Mouse (Mus musculus): ENCODE measurements around the gene Rnaseh1. TPM values are rescaled to one million over a fixed set of nuclear protein-coding genes. Genes with fewer than 3 reads are reported as not detected.

Rnaseh1 gene
- polyA plus RNA-seq, 1 experiment, result 5.5 TPM

DNA sequence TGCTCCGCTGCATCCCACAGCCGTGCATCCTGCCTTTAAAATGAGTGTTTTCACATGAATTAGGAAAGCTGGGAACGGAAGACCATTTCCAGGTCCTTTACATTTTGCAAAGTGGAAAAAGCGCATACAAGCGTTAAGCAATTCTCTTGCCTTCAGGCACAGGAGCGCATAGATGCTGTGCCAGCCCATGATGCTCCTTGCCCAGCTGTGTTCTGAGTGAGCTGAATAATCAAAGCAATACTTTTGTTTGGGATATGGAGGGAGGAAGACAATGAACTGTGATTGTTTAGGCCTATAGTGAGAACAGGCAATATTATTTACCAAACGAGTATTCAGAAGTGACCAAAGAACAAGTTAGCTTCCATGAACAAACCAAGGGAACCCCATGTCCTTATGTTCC, 41.3 kb downstream of the Rnaseh1 start:
- Histone ChIP-seq H3K4me3 (ENCODE audit: insufficient read depth, low read depth, low read length) (no peak overlapping the region), H3K27ac (replicated peaks; ENCODE audit: low read depth, low read length) (no peak overlapping the region), H3K4me1 (ENCODE audit: control insufficient read depth, insufficient read depth, insufficient read length, low read length) (no peaks in the 10 kb centered on the region)

DNA sequence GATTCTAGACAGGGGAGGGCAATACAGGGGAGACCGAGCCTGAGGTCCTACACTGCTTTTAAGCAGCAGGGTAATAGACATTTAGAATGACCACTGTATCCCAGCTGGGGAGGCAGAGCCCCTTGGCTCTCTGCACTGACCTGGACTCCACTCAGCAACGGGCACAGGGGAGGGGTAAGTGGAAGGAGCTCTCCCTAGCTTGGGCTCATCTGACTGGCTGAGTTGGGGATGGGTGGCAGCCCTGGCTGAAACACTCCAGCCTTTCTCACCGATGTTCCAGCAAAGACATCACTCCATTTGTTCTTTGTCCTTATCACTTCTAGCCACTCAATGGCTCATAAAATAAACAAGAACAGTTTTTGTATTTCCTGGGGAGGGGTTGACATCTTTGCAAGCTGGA, 44.3 kb downstream of the Rnaseh1 start:
- no peak overlapping the region for H3K4me3 ChIP-seq (ENCODE audit: insufficient read depth, low read depth, low read length)
- no peaks in the 10 kb centered on the region for H3K4me1 ChIP-seq (ENCODE audit: control insufficient read depth, insufficient read depth, insufficient read length, low read length)
- H3K27ac ChIP-seq (replicated peaks; ENCODE audit: low read depth, low read length), result no peak overlapping the region

DNA sequence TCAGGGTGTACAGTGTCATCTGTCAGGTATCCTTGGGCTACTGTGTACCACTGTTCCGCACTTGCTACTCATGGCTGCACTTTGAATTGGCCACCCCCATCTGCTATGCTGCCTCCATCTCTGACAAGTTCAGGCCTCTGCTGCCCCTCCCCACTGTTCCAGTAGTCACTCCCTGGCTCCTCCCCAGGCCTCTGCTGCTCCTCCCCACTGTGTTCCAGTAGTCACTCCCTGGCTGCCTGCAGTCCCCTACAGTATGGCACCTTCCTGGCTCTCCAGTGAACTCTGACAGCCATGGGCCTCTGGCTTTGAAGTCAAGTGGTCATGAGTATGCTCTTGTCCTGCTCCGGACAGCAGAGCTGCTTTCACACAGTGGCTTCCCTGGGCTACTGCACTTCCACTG, 44.8 kb downstream of the Rnaseh1 start:
- Histone ChIP-seq H3K4me1 (ENCODE audit: control insufficient read depth, insufficient read depth, insufficient read length, low read length) (no peaks in the 10 kb centered on the region), H3K4me3 (ENCODE audit: insufficient read depth, low read depth, low read length) (no peak overlapping the region), H3K27ac (replicated peaks; ENCODE audit: low read depth, low read length) (no peak overlapping the region)

DNA sequence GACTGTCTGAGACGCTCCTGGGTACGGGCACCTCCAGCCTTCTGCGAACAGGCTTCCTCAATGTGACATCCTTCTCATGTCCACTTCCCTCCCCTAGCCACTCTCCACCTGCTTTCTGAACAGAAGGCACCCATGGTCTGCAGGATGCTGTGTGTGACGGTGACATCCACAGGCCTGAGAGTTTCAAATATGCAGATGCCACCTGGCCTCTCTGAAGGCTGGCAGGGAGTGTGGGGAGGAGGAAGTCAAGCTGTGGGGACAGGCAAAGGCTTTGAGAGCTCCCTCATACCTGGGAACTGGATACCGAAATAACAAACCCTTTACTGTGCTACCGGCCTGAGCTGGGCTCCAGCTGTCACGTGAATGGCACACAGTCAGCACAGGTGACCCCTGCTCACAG, 45.4 kb downstream of the Rnaseh1 start:
- Histone ChIP-seq H3K4me3 (ENCODE audit: insufficient read depth, low read depth, low read length) (no peak overlapping the region), H3K27ac (replicated peaks; ENCODE audit: low read depth, low read length) (no peak overlapping the region)

DNA sequence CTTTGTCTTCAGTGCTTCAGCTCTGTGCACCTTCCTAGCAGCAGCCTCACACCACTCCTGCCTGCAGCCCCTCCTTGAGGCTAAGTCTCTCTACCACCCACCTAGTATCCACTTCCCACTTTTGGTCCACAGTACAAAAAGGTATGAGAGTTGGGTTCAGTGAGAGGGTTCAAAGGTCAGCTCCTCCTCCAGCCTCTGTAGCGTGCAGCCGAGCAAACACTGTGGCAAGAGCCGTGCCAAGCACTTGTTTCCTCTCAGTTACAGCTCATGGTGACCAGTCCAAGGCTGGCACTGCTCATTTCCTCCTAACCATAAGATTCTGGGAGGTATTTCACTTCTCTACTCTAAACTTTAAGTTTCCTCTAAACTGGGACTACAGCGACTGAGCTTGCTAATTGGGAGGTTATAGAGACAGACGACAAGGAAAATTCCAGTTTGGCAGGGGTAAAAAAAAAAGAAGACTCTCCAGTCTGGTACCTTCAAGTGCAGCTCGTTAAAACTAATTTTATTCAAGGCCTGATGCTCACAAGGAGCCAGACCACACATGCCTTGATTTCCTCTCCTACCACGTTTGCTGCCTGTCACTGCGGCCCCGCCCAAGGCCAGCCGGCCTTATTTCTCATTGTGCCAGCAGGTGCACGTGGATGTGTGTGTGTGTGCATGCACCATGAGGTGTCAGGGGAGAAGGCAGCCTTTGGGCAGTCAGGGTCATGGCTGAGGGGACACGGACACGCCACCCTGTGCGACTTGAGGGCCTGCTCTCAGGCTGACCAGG, 48.6 kb downstream of the Rnaseh1 start:
- H3K27ac ChIP-seq (replicated peaks; ENCODE audit: low read depth, low read length), result no peak overlapping the region
- H3K4me1 ChIP-seq (ENCODE audit: control insufficient read depth, insufficient read depth, insufficient read length, low read length), result no peaks in the 10 kb centered on the region
- H3K4me3 ChIP-seq (ENCODE audit: insufficient read depth, low read depth, low read length), result no peak overlapping the region

More for the DNA sequence above, 45.4 kb downstream of the Rnaseh1 start:
- H3K4me1 ChIP-seq (ENCODE audit: control insufficient read depth, insufficient read depth, insufficient read length, low read length), result no peaks in the 10 kb centered on the region

DNA sequence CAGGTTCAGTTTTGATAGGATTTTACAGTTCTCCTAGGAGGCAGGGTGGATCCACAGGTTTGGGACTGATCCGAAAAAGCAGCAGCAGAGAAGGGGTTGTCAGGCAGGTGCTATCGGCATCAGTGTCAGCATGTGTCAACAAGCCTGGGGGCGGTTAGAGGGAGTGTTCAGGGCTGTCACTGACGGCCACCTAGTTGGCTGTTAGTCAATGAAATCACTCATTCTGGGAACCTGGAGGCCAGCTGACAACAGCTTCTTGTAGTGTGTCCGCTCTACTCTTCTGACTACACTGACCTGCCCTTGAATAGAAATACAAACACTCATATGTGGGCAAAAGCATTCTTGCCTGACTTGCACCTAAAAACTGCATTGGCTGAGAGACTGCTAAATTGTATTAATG, 49.7 kb downstream of the Rnaseh1 start:
- Histone ChIP-seq H3K27ac (replicated peaks; ENCODE audit: low read depth, low read length) (no peak overlapping the region), H3K4me3 (ENCODE audit: insufficient read depth, low read depth, low read length) (no peak overlapping the region), H3K4me1 (ENCODE audit: control insufficient read depth, insufficient read depth, insufficient read length, low read length) (no peaks in the 10 kb centered on the region)

DNA sequence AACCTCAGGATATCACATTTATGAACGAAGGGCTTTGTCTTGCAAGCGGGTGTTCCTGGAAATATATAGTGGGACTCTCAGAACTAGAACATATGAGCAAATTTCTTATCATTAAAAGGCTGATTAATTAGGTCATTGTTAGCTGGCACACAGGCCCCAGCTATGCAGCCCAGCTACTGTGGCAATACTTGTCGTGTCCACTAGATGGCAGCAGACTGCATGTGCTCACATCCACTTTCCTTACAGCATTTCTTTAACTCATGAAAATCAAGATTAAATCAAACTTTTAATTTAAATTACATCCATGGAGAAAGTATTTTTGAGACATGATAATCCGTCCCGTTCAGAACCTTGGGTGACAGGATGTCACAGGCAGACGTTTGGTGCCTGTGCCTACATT, 50.3 kb downstream of the Rnaseh1 start:
- Histone ChIP-seq H3K27ac (replicated peaks; ENCODE audit: low read depth, low read length) (no peak overlapping the region), H3K4me1 (ENCODE audit: control insufficient read depth, insufficient read depth, insufficient read length, low read length) (no peaks in the 10 kb centered on the region; the same call in 1 of the 2 replicates), H3K4me3 (ENCODE audit: insufficient read depth, low read depth, low read length) (no peak overlapping the region)

DNA sequence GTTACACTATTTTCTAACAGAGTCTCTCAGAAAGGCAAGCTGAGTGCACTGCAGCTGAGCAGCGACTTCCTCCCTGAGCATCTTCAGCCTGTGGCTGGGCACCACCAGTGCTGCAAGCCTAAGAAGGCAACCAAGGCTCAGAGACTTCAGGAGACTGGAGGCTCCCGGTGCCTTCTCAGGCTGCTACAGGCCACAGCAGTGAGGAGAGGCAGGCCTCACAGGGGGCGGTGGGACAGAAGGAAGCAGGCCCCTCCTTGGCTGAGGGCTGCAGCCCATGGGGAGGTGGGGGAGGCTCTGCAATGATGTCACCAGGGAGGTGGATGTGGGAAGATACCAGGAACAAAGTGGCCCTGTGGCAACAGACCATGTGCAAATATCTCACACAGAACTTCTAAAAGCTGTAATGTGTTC, 50.7 kb downstream of the Rnaseh1 start:
- no peak overlapping the region for H3K27ac ChIP-seq (replicated peaks; ENCODE audit: low read depth, low read length)
- H3K4me3 ChIP-seq (ENCODE audit: insufficient read depth, low read depth, low read length), result no peak overlapping the region
- H3K4me1 ChIP-seq (ENCODE audit: control insufficient read depth, insufficient read depth, insufficient read length, low read length), result peaks cover 2% of the 10 kb centered on the region; the same call in 1 of the 2 replicates

DNA sequence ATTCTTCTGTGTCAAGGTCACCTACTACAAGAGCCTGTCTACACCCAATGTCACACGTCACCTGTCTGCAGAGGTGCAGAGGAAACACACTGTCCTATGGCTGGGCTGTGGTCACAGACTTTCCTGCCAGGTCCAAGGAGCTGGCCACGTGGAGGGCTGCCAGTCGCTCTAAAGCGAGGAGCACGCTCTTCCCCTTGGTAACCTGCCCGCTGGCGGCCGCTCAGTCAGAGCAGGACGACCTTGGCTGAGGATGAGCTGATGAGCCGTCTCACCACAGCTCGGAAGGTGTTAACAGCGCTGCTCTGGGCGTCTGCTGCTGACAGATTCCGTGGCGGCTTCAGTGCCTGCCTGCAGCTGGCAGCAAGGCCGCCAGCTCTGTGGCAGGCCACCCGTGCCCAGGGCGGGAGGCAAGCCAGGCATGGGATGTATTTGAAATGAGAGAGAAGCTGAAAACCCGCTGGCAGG, 51.2 kb downstream of the Rnaseh1 start:
- Histone ChIP-seq H3K4me1 (ENCODE audit: control insufficient read depth, insufficient read depth, insufficient read length, low read length) (peaks cover 2% of the 10 kb centered on the region; the same call in 1 of the 2 replicates), H3K4me3 (ENCODE audit: insufficient read depth, low read depth, low read length) (no peak overlapping the region), H3K27ac (replicated peaks; ENCODE audit: low read depth, low read length) (no peak overlapping the region)

DNA sequence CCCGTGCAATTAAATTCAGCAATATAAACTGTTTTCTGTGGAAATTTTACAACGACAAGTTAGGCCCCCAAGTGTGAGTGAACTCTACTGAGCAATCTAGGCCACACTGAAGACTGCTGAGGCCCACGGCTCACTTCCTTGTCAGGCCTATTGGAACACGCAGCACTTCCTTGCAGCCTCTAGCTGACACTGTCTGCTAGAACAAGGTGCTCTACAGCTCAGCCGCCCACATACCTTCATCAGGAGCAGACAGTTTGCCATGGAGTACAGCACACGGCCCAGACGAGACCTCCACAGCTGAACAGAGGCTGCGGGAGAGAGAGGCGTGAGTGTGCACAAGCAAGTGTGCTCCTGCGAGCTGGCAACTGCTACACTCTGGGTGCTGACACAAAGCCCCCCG, 51.9 kb downstream of the Rnaseh1 start:
- Histone ChIP-seq H3K27ac (replicated peaks; ENCODE audit: low read depth, low read length) (no peak overlapping the region), H3K4me3 (ENCODE audit: insufficient read depth, low read depth, low read length) (no peak overlapping the region), H3K4me1 (ENCODE audit: control insufficient read depth, insufficient read depth, insufficient read length, low read length) (peaks cover 2% of the 10 kb centered on the region; the same call in 1 of the 2 replicates)

DNA sequence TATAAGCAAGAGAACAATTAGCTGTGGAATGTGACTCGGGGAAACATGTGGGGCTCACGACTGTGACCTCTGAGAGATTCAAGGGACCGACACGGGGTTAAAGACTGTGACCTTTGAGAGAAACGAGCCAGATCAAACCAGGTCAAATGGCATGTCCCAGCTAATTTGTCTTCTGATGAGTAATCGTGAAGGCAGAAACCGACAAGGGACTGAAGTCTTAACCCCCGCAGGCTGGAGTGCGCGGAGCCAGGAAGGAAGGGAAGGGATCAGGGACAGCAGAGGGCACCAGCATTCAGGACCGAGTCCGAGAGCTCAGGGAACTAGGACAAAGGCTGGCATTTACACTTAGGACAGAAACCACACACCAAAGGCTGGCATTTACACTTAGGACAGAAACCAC, 55.0 kb downstream of the Rnaseh1 start:
- Histone ChIP-seq H3K27ac (replicated peaks; ENCODE audit: low read depth, low read length) (no peak overlapping the region), H3K4me3 (ENCODE audit: insufficient read depth, low read depth, low read length) (no peak overlapping the region)

DNA sequence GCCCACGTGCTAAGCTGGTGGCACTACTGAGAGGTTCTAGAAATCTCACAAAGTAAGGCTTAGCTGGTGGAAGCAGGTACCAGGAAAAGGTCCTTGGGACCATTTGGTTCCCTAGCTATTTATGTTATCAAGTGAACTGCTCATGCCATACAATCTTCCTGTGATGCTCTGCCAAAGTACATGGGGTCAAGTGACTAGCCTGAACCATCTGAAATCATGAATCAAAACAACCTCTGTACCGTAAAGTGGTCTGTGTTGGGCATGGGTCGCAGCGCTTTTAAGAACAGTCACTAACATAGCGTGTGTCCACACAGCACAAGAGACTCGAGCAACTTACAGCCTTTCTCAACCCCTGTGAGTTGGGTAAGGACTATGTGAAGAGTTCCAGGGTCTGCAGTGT, 55.8 kb downstream of the Rnaseh1 start:
- H3K27ac ChIP-seq (replicated peaks; ENCODE audit: low read depth, low read length), result no peak overlapping the region

More for the DNA sequence above, 55.0 kb downstream of the Rnaseh1 start:
- H3K4me1 ChIP-seq (ENCODE audit: control insufficient read depth, insufficient read depth, insufficient read length, low read length), result peaks cover 2% of the 10 kb centered on the region; the same call in 1 of the 2 replicates

DNA sequence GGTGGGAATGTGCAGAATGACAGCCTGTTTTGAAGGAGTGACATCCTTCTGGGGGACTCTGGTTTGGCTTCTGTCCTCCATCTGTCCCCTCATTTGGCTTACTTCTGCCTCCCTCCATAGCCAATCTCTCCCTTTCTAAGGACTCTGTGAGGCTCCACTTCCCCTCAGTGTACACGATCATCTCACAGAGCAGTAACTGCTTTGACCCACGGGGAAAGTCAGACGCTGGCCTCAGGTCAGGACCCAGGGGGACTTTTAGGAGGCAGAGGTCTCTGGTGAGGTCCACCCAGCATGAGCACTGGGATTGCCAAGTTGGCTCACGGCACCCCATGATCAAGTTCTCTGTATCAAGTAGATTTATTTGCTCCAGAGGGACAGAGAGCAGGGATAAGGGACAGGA, 58.8 kb downstream of the Rnaseh1 start:
- Histone ChIP-seq H3K4me3 (ENCODE audit: insufficient read depth, low read depth, low read length) (no peak overlapping the region), H3K4me1 (ENCODE audit: control insufficient read depth, insufficient read depth, insufficient read length, low read length) (peaks cover 2% of the 10 kb centered on the region; the same call in 1 of the 2 replicates), H3K27ac (replicated peaks; ENCODE audit: low read depth, low read length) (no peak overlapping the region)

More for the DNA sequence above, 55.8 kb downstream of the Rnaseh1 start:
- no peak overlapping the region for H3K4me3 ChIP-seq (ENCODE audit: insufficient read depth, low read depth, low read length)
- H3K4me1 ChIP-seq (ENCODE audit: control insufficient read depth, insufficient read depth, insufficient read length, low read length), result peaks cover 2% of the 10 kb centered on the region; the same call in 1 of the 2 replicates
